Mouse (Mus musculus): ENCODE measurements around the gene Tomm22. TPM values are rescaled to one million over a fixed set of nuclear protein-coding genes. Genes with fewer than 3 reads are reported as not detected.

The Tomm22 gene
- total RNA-seq, 1 experiment from 2014 or later, result 113 TPM

Other genes with a start within 250 kb of the Tomm22 start
- gene Csnk1e, start 215.3 kb upstream of the Tomm22 start, total RNA-seq (2021), result 92.0 and 115 TPM in 2 replicates
- gene Kcnj4, start 165.6 kb upstream of the Tomm22 start, total RNA-seq (2021), result 0.27 and 0.57 TPM in 2 replicates
- gene Kdelr3, start 154.4 kb upstream of the Tomm22 start, total RNA-seq (2021), result 2.7 and 3.3 TPM in 2 replicates
- 331 and 385 TPM in 2 replicates for gene Ddx17, start 124.1 kb upstream of the Tomm22 start, total RNA-seq (2021)
- gene Dmc1, start 65.8 kb upstream of the Tomm22 start, total RNA-seq (2021), result 2.5 and 3.5 TPM in 2 replicates
- 2.9 and 4.1 TPM in 2 replicates for gene Fam227a, start 11.9 kb upstream of the Tomm22 start, total RNA-seq (2021)
- gene Cby1, start 11.7 kb upstream of the Tomm22 start, total RNA-seq (2021), result 15.0 and 24.5 TPM in 2 replicates
- 26.8 and 27.9 TPM in 2 replicates for gene Josd1, start 17.1 kb downstream of the Tomm22 start, total RNA-seq (2021)
- 30.1 and 34.7 TPM in 2 replicates for gene Gtpbp1, start 20.0 kb downstream of the Tomm22 start, total RNA-seq (2021)
- gene Sun2, start 71.7 kb downstream of the Tomm22 start, total RNA-seq (2021), result 44.0 and 50.9 TPM in 2 replicates
- 17.7 and 23.1 TPM in 2 replicates for gene Dnal4, start 107.0 kb downstream of the Tomm22 start, total RNA-seq (2021)
- 4.6 and 6.8 TPM in 2 replicates for gene Nptxr, start 133.9 kb downstream of the Tomm22 start, total RNA-seq (2021)
- 1.7 and 2.6 TPM in 2 replicates for gene Npcd, start 163.4 kb downstream of the Tomm22 start, total RNA-seq (2021)
- gene Cbx6, start 163.8 kb downstream of the Tomm22 start, total RNA-seq (2021), result 55.3 and 73.0 TPM in 2 replicates
- 17.5 and 25.0 TPM in 2 replicates for gene Apobec3, start 220.8 kb downstream of the Tomm22 start, total RNA-seq (2021)